Comparison of ENCODE assay signal across 16 mouse cellular contexts in the genomic region with DNA sequence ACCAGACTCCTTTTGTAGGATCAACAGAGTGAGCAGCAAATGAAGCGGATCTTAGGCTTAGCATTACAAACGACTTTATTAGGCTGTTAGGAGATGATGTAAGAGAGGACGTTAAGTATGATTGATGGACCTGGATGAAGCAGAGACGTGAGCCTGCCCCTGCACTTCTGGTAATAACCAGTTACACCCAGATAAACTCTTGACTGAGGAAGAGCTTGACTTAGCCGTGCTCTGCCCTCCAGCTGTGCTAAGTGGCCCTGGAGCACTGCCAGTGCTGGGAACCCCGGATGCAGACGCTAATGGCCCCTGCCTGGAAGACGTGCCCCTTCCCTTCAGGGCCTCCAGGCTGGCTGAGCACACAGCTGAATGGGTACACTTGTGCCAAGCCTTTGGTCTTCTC. TPM values are rescaled to one million over a fixed set of nuclear protein-coding genes. Genes with fewer than 3 reads are reported as not detected.
A peak's percentile ranks its signal among the peaks of the same experiment; 100 is the strongest.
DNase-seq lines count a peak whose midpoint lies in the region; ATAC-seq and TF ChIP-seq lines count a peak whose summit lies in the region.
"Had no signal": no experiment of that assay in that cellular context is flagged by ENCODE, and none has a peak within 500 bp of the region (broad histone marks: within the 10 kb centered on the region; RNA-seq: fewer than 3 reads in every experiment).

No protein-coding gene starts in this region.

- no peak overlapping the region for H3K4me2 ChIP-seq in heart, postnatal 0 days (ENCODE audit: low read depth, low read length)
- no peak overlapping the region for H3K4me2 ChIP-seq in heart, embryonic 12.5 days
- no peak overlapping the region for H3K4me2 ChIP-seq in lung, embryonic 16.5 days (ENCODE audit: low read depth, low read length)
- no peak overlapping the region for H3K4me2 ChIP-seq in stomach, postnatal 0 days (replicated peaks; ENCODE audit: low read depth)
- H3K4me2 ChIP-seq: limb, embryonic 15.5 days; neural tube, embryonic 13.5 days had no signal

- H3K9me3 ChIP-seq in heart, postnatal 0 days (replicated peaks; ENCODE audit: control insufficient read depth, low read length): no peaks in the 10 kb centered on the region
- H3K9me3 ChIP-seq in heart, embryonic 12.5 days (replicated peaks): peaks cover 4% of the 10 kb centered on the region; the same call in 1 of the 2 replicates
- H3K9me3 ChIP-seq in lung, embryonic 16.5 days (ENCODE audit: control insufficient read depth, low read length): no peaks in the 10 kb centered on the region
- H3K9me3 ChIP-seq in stomach, postnatal 0 days (ENCODE audit: control insufficient read depth, low read length): no peaks in the 10 kb centered on the region
- H3K9me3 ChIP-seq: limb, embryonic 15.5 days; neural tube, embryonic 13.5 days had no signal

- no peaks in the 10 kb centered on the region for H3K36me3 ChIP-seq in heart, postnatal 0 days (replicated peaks; ENCODE audit: control insufficient read depth, insufficient read depth, low read length)
- H3K36me3 ChIP-seq in heart, embryonic 12.5 days: no peaks in the 10 kb centered on the region
- no peaks in the 10 kb centered on the region for H3K36me3 ChIP-seq in lung, embryonic 16.5 days (ENCODE audit: control insufficient read depth, insufficient read depth, low read length)
- no peaks in the 10 kb centered on the region for H3K36me3 ChIP-seq in stomach, postnatal 0 days (ENCODE audit: control insufficient read depth, insufficient read depth, low read length)
- H3K36me3 ChIP-seq: limb, embryonic 15.5 days; neural tube, embryonic 13.5 days had no signal

- DNase-seq in heart, postnatal 0 days (ENCODE audit: low spot score): no peak
- DNase-seq in lung, postnatal 25 days (ENCODE audit: low spot score): no peak
- DNase-seq in kidney, postnatal 4 days: peak; percentile 31 to 42
- DNase-seq in stomach, postnatal 0 days (ENCODE audit: low spot score): no peak
- no peak for DNase-seq in cerebellum, postnatal 14 days
- DNase-seq: heart, postnatal 36 days; right cerebral cortex, postnatal 25 days; thymus, postnatal 36 days had no signal

- ATAC-seq in heart, postnatal 0 days (ENCODE audit: insufficient read depth, low read depth): peak; percentile 14; the same call in 1 of the 2 replicates
- ATAC-seq in heart, embryonic 12.5 days (ENCODE audit: insufficient number of reproducible peaks, low FRiP score): no peak
- peak; percentile 51 for ATAC-seq in lung, embryonic 16.5 days (ENCODE audit: low read depth)
- peak; percentile 55 for ATAC-seq in stomach, postnatal 0 days (ENCODE audit: low FRiP score, low TSS enrichment)
- ATAC-seq: CD4-positive, CD25-positive, alpha-beta regulatory T cell, adult 4 months; midbrain, embryonic 16.5 days had no signal

- H3K27me3 ChIP-seq in heart, postnatal 0 days (ENCODE audit: control insufficient read depth, insufficient read depth, low read length): no peaks in the 10 kb centered on the region
- H3K27me3 ChIP-seq in heart, embryonic 12.5 days (replicated peaks): peaks cover 11% of the 10 kb centered on the region; the same call in 1 of the 2 replicates
- no peaks in the 10 kb centered on the region for H3K27me3 ChIP-seq in lung, embryonic 16.5 days (ENCODE audit: control insufficient read depth, insufficient read depth, low read depth, low read length)
- no peaks in the 10 kb centered on the region for H3K27me3 ChIP-seq in stomach, postnatal 0 days (ENCODE audit: control insufficient read depth, insufficient read depth, low read length)
- H3K27me3 ChIP-seq: neural tube, embryonic 13.5 days had no signal

- WGBS in heart, postnatal 0 days: 22% methylated on average over 8 of the region's 8 CpGs
- 33% methylated on average over 8 of the region's 8 CpGs for WGBS in heart, embryonic 12.5 days
- WGBS in lung, embryonic 16.5 days: 9% methylated on average over 8 of the region's 8 CpGs
- 14% methylated on average over 8 of the region's 8 CpGs for WGBS in stomach, postnatal 0 days

- TF ChIP-seq CTCF in heart, postnatal 0 days (IDR thresholded peaks at IDR 0.05; ENCODE audit: low read depth): no peak
- TF ChIP-seq CTCF in stomach, postnatal 0 days (IDR thresholded peaks at IDR 0.05; ENCODE audit: low read depth): no peak

- H3K4me3 ChIP-seq in heart, postnatal 0 days (ENCODE audit: low read depth, low read length): no peak overlapping the region
- no peak overlapping the region for H3K4me3 ChIP-seq in heart, embryonic 12.5 days
- no peak overlapping the region for H3K4me3 ChIP-seq in lung, embryonic 16.5 days (ENCODE audit: low read length)
- no peak overlapping the region for H3K4me3 ChIP-seq in stomach, postnatal 0 days (ENCODE audit: low read depth, low read length)
- H3K4me3 ChIP-seq: limb, embryonic 15.5 days; neural tube, embryonic 13.5 days had no signal

- no peak for TF ChIP-seq EP300 in heart, postnatal 0 days (IDR thresholded peaks at IDR 0.05; ENCODE audit: low read depth)
- no peak for TF ChIP-seq EP300 in stomach, postnatal 0 days (optimal IDR thresholded peaks at IDR 0.05)

- no peak overlapping the region for H3K27ac ChIP-seq in heart, postnatal 0 days (ENCODE audit: low read depth)
- H3K27ac ChIP-seq in heart, embryonic 12.5 days (ENCODE audit: poor library complexity, severe bottlenecking): no peak overlapping the region
- no peak overlapping the region for H3K27ac ChIP-seq in lung, embryonic 16.5 days (ENCODE audit: low read length)
- H3K27ac ChIP-seq in stomach, postnatal 0 days (replicated peaks): no peak overlapping the region
- H3K27ac ChIP-seq: limb, embryonic 15.5 days; macrophage; neural tube, embryonic 13.5 days had no signal

- H3K4me1 ChIP-seq in heart, postnatal 0 days (ENCODE audit: control insufficient read depth, insufficient read depth): no peaks in the 10 kb centered on the region
- H3K4me1 ChIP-seq in heart, embryonic 12.5 days (replicated peaks): peaks cover 6% of the 10 kb centered on the region; the same call in 1 of the 2 replicates
- peaks cover 5% of the 10 kb centered on the region for H3K4me1 ChIP-seq in lung, embryonic 16.5 days (replicated peaks; ENCODE audit: control insufficient read depth, insufficient read depth, low read length)
- H3K4me1 ChIP-seq in stomach, postnatal 0 days (replicated peaks; ENCODE audit: control insufficient read depth, insufficient read depth): peaks cover 3% of the 10 kb centered on the region; the same call in 1 of the 2 replicates

- no peak overlapping the region for H3K9ac ChIP-seq in heart, postnatal 0 days (replicated peaks; ENCODE audit: low read depth, low read length)
- H3K9ac ChIP-seq in heart, embryonic 12.5 days: no peak overlapping the region
- H3K9ac ChIP-seq in lung, embryonic 16.5 days (ENCODE audit: low read length): no peak overlapping the region
- no peak overlapping the region for H3K9ac ChIP-seq in stomach, postnatal 0 days (ENCODE audit: low read length)
- H3K9ac ChIP-seq: limb, embryonic 15.5 days; neural tube, embryonic 13.5 days had no signal

RNA-seq across cellular contexts. Expression of gene C2cd4b, which starts 19.3 kb away (rescaled TPM):
- 4.1 and 15.8 TPM in 2 replicates for total RNA-seq in heart, postnatal 0 days (2014; rRNA removed; ENCODE audit: low replicate concordance)
- 3.7 and 3.8 TPM in 2 replicates for polyA plus RNA-seq in heart, postnatal 0 days (2015; fragmentation: Nextera tagmentation; extraction: Ambion mirVana)
- polyA plus RNA-seq in heart, embryonic 12.5 days (2016; fragmentation: Nextera tagmentation; extraction: Ambion mirVana): 2.7 and 3.8 TPM in 2 replicates
- 0.16 TPM in 1 of 2 replicates, not detected in the other for polyA plus RNA-seq in lung, embryonic 16.5 days (2015; fragmentation: Nextera tagmentation; extraction: Ambion mirVana)
- 2.9 and 3.8 TPM in 2 replicates for polyA plus RNA-seq in stomach, postnatal 0 days (2015; fragmentation: Nextera tagmentation; extraction: Ambion mirVana)
- total RNA-seq: granulocyte monocyte progenitor cell, adult 5-6 weeks had no signal
- polyA plus RNA-seq: CD4-positive, CD25-positive, alpha-beta regulatory T cell, adult 4 months; macrophage had no signal

RNA-seq across cellular contexts. Expression of gene C2cd4a, which starts 53.6 kb away (rescaled TPM):
- not detected in 2 replicates for total RNA-seq in heart, postnatal 0 days (2014; rRNA removed; ENCODE audit: low replicate concordance)
- polyA plus RNA-seq in heart, postnatal 0 days (2015; fragmentation: Nextera tagmentation; extraction: Ambion mirVana): not detected in 2 replicates
- polyA plus RNA-seq in heart, embryonic 12.5 days (2016; fragmentation: Nextera tagmentation; extraction: Ambion mirVana): 0.22 and 0.28 TPM in 2 replicates
- 0.25 TPM in 2 replicates for polyA plus RNA-seq in lung, embryonic 16.5 days (2015; fragmentation: Nextera tagmentation; extraction: Ambion mirVana)
- 2.8 and 3.6 TPM in 2 replicates for polyA plus RNA-seq in stomach, postnatal 0 days (2015; fragmentation: Nextera tagmentation; extraction: Ambion mirVana)
- total RNA-seq: granulocyte monocyte progenitor cell, adult 5-6 weeks; heart, postnatal 36 days had no signal
- polyA plus RNA-seq: CD4-positive, CD25-positive, alpha-beta regulatory T cell, adult 4 months; macrophage had no signal

Comparison
In these comparisons a context has a peak if more than half of its experiments do, and no peak if none do; other contexts are left out.
1. DNase-seq: peak in kidney, postnatal 4 days (2 of 2); none in heart, postnatal 0 days (single experiment), lung, postnatal 25 days (single experiment), stomach, postnatal 0 days (single experiment) and cerebellum, postnatal 14 days (0 of 2).